Mouse (Mus musculus) neural tube, embryonic 14.5 days (tissue): Measurements from ENCODE around the gene Cd99l2. TPM values are rescaled to one million over a fixed set of nuclear protein-coding genes. Genes with fewer than 3 reads are reported as not detected.

Source experiments
- ATAC-seq: fragments of 200-750 bp; cut with Nextera tagmentation; 2 replicates; pipeline ENCODE4 v1.8.0; 2017; ENCODE audit warnings: low read depth, mild to moderate bottlenecking, moderate TSS enrichment, moderate library complexity
- H3K27ac ChIP-seq: fragments of 300-500 bp; sonication (generic); 2 replicates; pipeline ENCODE4 v1.5.1; 2014; ENCODE audit warnings: low read depth, mild to moderate bottlenecking, control low read depth, low read length, moderate library complexity, mixed read lengths
- H3K27me3 ChIP-seq: fragments of 300-500 bp; sonication (generic); 2 replicates; pipeline ENCODE4 v1.6.1; 2014; ENCODE audit warnings: low read length; ENCODE audit not compliant: control insufficient read depth, insufficient read depth
- H3K36me3 ChIP-seq: fragments of 300-500 bp; sonication (generic); 2 replicates; pipeline ENCODE4 v1.6.1; 2014; ENCODE audit warnings: low read length, mixed read lengths; ENCODE audit not compliant: control insufficient read depth, insufficient read depth
- H3K4me1 ChIP-seq: fragments of 300-500 bp; sonication (generic); 2 replicates; pipeline ENCODE4 v1.6.1; 2014; ENCODE audit warnings: low read length; ENCODE audit not compliant: control insufficient read depth, insufficient read depth
- H3K4me2 ChIP-seq: fragments of 300-500 bp; sonication (generic); 2 replicates; pipeline ENCODE4 v1.6.1; 2014; ENCODE audit warnings: mild to moderate bottlenecking, low read depth, low read length, control low read depth
- H3K4me3 ChIP-seq: fragments of 300-500 bp; sonication (generic); 2 replicates; pipeline ENCODE4 v1.5.1; 2014; ENCODE audit warnings: low read depth, low read length, control low read depth, mixed read lengths
- H3K9ac ChIP-seq: fragments of 300-500 bp; sonication (generic); replicated peaks from 2 replicates; pipeline ENCODE4 v1.6.1; 2014; ENCODE audit warnings: low read depth, mild to moderate bottlenecking, control low read depth, low read length, mixed read lengths
- H3K9me3 ChIP-seq: fragments of 300-500 bp; sonication (generic); 2 replicates; pipeline ENCODE4 v1.6.1; 2016; ENCODE audit warnings: low read length; ENCODE audit not compliant: control insufficient read depth
- WGBS: fragments of 180-500 bp; shearing (Covaris S2); extraction: QIAGEN DNeasy Blood & Tissue Kit; methylation state at CpG from one replicate; pipeline ENCODE4 v1.1.7; 2014; 5-methylcytosine and 5-hydroxymethylcytosine counted together
- microRNA-seq: library from miRNA; unstranded; fragments of <30 nt; microRNA quantifications from one replicate; pipeline ENCODE4, GENCODE M21; 2016
- polyA plus RNA-seq: library from polyadenylated mRNA; unstranded; fragments of >200 nt; fragmentation: Nextera tagmentation; extraction: Ambion mirVana; gene quantifications from 2 replicates; pipeline ENCODE4 v1.2.1, GENCODE M21; 2014

The Cd99l2 gene
- polyA plus RNA-seq, 1 experiment from 2014 or later: 69.9 TPM

GRCm38 (mm10) chrX:71412776-71413175 is 79.9 kb downstream of the Cd99l2 start:
- no peak overlapping the region for H3K4me3 ChIP-seq
- no peak for ATAC-seq
- WGBS: 55% methylated on average over 3 of the region's 3 CpGs
- no peaks in the 10 kb centered on the region for H3K9me3 ChIP-seq
- no peak overlapping the region for H3K9ac ChIP-seq
- no peaks in the 10 kb centered on the region for H3K4me1 ChIP-seq
- no peaks in the 10 kb centered on the region for H3K27me3 ChIP-seq
- no peak overlapping the region for H3K27ac ChIP-seq
- H3K4me2 ChIP-seq: no peak overlapping the region
- H3K36me3 ChIP-seq: no peaks in the 10 kb centered on the region

DNA sequence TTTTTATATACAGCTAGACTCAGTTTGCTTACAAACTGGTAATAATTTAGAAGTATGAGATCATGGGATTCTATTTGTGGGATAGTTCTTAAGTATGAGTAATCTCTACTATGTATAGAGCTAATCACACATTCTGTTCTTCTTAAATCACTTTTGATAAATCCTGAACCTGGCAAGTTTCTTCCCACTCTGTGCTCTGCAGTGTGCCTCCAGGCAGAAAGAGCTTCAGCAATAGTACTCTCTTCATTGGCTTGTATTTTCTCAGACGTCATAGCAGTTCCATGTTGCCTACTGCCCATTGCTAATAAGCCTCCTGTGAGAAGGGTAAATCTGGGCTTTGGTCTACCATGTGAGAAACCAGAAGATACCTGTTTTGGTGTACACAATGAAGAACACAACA is 84.3 kb downstream of the Cd99l2 start:
- Histone ChIP-seq H3K27me3 (no peaks in the 10 kb centered on the region), H3K9me3 (no peaks in the 10 kb centered on the region), H3K4me1 (no peaks in the 10 kb centered on the region), H3K27ac (no peak overlapping the region), H3K9ac (no peak overlapping the region), H3K4me2 (no peak overlapping the region), H3K36me3 (no peaks in the 10 kb centered on the region), H3K4me3 (no peak overlapping the region)
- 64% methylated on average over 1 of the region's 1 CpGs for WGBS
- no peak for ATAC-seq

GRCm38 (mm10) chrX:71406290-71406689 is 86.4 kb downstream of the Cd99l2 start:
- H3K9ac ChIP-seq: no peak overlapping the region
- no peak for ATAC-seq
- no peak overlapping the region for H3K4me2 ChIP-seq
- H3K4me3 ChIP-seq: no peak overlapping the region
- H3K9me3 ChIP-seq: no peaks in the 10 kb centered on the region
- no peaks in the 10 kb centered on the region for H3K27me3 ChIP-seq
- H3K36me3 ChIP-seq: no peaks in the 10 kb centered on the region
- no peaks in the 10 kb centered on the region for H3K4me1 ChIP-seq
- H3K27ac ChIP-seq: no peak overlapping the region

- Histone ChIP-seq H3K4me2 (no peak overlapping the region), H3K4me3 (no peak overlapping the region), H3K9me3 (no peaks in the 10 kb centered on the region), H3K27ac (no peak overlapping the region), H3K27me3 (no peaks in the 10 kb centered on the region), H3K4me1 (no peaks in the 10 kb centered on the region), H3K36me3 (no peaks in the 10 kb centered on the region), H3K9ac (no peak overlapping the region)
- WGBS: 81% methylated on average over 4 of the region's 4 CpGs
- no peak for ATAC-seq
Observed at GRCm38 (mm10) chrX:71396326-71396725, 96.3 kb downstream of the Cd99l2 start.

- WGBS: 48% methylated on average over 5 of the region's 5 CpGs
- H3K4me3 ChIP-seq: no peak overlapping the region
- H3K27ac ChIP-seq: no peak overlapping the region
- no peak overlapping the region for H3K9ac ChIP-seq
- no peak overlapping the region for H3K4me2 ChIP-seq
- no peaks in the 10 kb centered on the region for H3K4me1 ChIP-seq
- peak; percentile 44; the same call in 1 of the 2 replicates for ATAC-seq
- H3K27me3 ChIP-seq: no peaks in the 10 kb centered on the region
- H3K36me3 ChIP-seq: no peaks in the 10 kb centered on the region
- H3K9me3 ChIP-seq: no peaks in the 10 kb centered on the region
Observed at GRCm38 (mm10) chrX:71381571-71381970, 111.1 kb downstream of the Cd99l2 start.

GRCm38 (mm10) chrX:71378435-71378834 is 114.2 kb downstream of the Cd99l2 start:
- no peak overlapping the region for H3K4me3 ChIP-seq
- H3K4me1 ChIP-seq: no peaks in the 10 kb centered on the region
- H3K4me2 ChIP-seq: no peak overlapping the region
- H3K36me3 ChIP-seq: no peaks in the 10 kb centered on the region
- 68% methylated on average over 2 of the region's 2 CpGs for WGBS
- H3K9ac ChIP-seq: no peak overlapping the region
- no peaks in the 10 kb centered on the region for H3K27me3 ChIP-seq
- no peak for ATAC-seq
- no peak overlapping the region for H3K27ac ChIP-seq
- no peaks in the 10 kb centered on the region for H3K9me3 ChIP-seq

- H3K4me2 ChIP-seq: no peak overlapping the region
- no peak for ATAC-seq
- 78% methylated on average over 1 of the region's 1 CpGs for WGBS
- H3K27me3 ChIP-seq: no peaks in the 10 kb centered on the region
- no peaks in the 10 kb centered on the region for H3K4me1 ChIP-seq
- H3K27ac ChIP-seq: no peak overlapping the region
- no peaks in the 10 kb centered on the region for H3K36me3 ChIP-seq
- no peaks in the 10 kb centered on the region for H3K9me3 ChIP-seq
- H3K9ac ChIP-seq: no peak overlapping the region
- no peak overlapping the region for H3K4me3 ChIP-seq
Observed at GRCm38 (mm10) chrX:71376781-71377180, 115.9 kb downstream of the Cd99l2 start.

Small RNAs within 50 kb of the gene (microRNA-seq; reads per million reads assigned to microRNA genes)
- not detected for gene Gm23945

Other genes with a start within 250 kb of the Cd99l2 start
- 26.0 and 27.9 TPM in 2 replicates for gene Mtmr1, start 128.1 kb downstream of the Cd99l2 start, polyA plus RNA-seq
- 378 and 434 TPM in 2 replicates for gene Hmgb3, start 63.1 kb upstream of the Cd99l2 start, polyA plus RNA-seq
- 0.60 and 0.72 TPM in 2 replicates for gene Gpr50, start 170.8 kb upstream of the Cd99l2 start, polyA plus RNA-seq